Mouse (Mus musculus) liver, adult 2 months (tissue): ENCODE measurements around the gene Gusb.

Experiments
- CTCF ChIP-seq: fragments of 200-500 bp; IDR thresholded peaks from 2 replicates; pipeline ENCODE4 v1.5.1; 2011; ENCODE audit warnings: low read depth, low read length, control low read depth
- POLR2A ChIP-seq: fragments of 200-500 bp; IDR thresholded peaks from 2 replicates; pipeline ENCODE4 v1.6.1; 2011; ENCODE audit warnings: low read length, control low read depth; ENCODE audit not compliant: insufficient read depth; ENCODE audit errors: extremely low read depth

GRCm38 (mm10) chr5:130046589-130046988 lies 43.7 kb upstream of the Gusb start:
- no peak for TF ChIP-seq POLR2A
- no peak for TF ChIP-seq CTCF
